Mouse (Mus musculus) intestine, embryonic 15.5 days (tissue): ENCODE data around the gene Apol6. TPM values are rescaled to one million over a fixed set of nuclear protein-coding genes. Genes with fewer than 3 reads are reported as not detected.

ENCODE experiments used
- ATAC-seq: fragments of 200-750 bp; cut with Nextera tagmentation; 2 replicates; pipeline ENCODE4 v1.8.0; 2017; ENCODE audit warnings: moderate TSS enrichment, moderate library complexity
- H3K27ac ChIP-seq: fragments of 300-500 bp; sonication (generic); 2 replicates; pipeline ENCODE4 v1.5.1; 2015; ENCODE audit warnings: mild to moderate bottlenecking, inconsistent platforms
- H3K27me3 ChIP-seq: fragments of 300-500 bp; sonication (generic); replicated peaks from 2 replicates; pipeline ENCODE4 v1.6.1; 2015; ENCODE audit warnings: inconsistent platforms
- H3K36me3 ChIP-seq: fragments of 300-500 bp; sonication (generic); 2 replicates; pipeline ENCODE4 v1.6.1; 2015; ENCODE audit warnings: inconsistent platforms
- H3K4me1 ChIP-seq: fragments of 300-500 bp; sonication (generic); replicated peaks from 2 replicates; pipeline ENCODE4 v1.6.1; 2015; ENCODE audit warnings: inconsistent platforms
- H3K4me2 ChIP-seq: fragments of 300-500 bp; sonication (generic); replicated peaks from 2 replicates; pipeline ENCODE4 v1.6.1; 2015; ENCODE audit warnings: mild to moderate bottlenecking, inconsistent platforms
- H3K4me3 ChIP-seq: fragments of 300-500 bp; sonication (generic); replicated peaks from 2 replicates; pipeline ENCODE4 v1.5.1; 2015; ENCODE audit warnings: inconsistent platforms
- H3K9ac ChIP-seq: fragments of 300-500 bp; sonication (generic); 2 replicates; pipeline ENCODE4 v1.6.1; 2015; ENCODE audit warnings: inconsistent platforms
- H3K9me3 ChIP-seq: fragments of 300-500 bp; sonication (generic); 2 replicates; pipeline ENCODE4 v1.6.1; 2016; ENCODE audit warnings: inconsistent platforms
- WGBS: fragments of 180-500 bp; shearing (Covaris S2); methylation state at CpG from one replicate; pipeline ENCODE4 v1.1.7; 2015; 5-methylcytosine and 5-hydroxymethylcytosine counted together
- polyA plus RNA-seq: library from polyadenylated mRNA; unstranded; fragments of >200 nt; fragmentation: Nextera tagmentation; extraction: Ambion mirVana; gene quantifications from 2 replicates; pipeline ENCODE4 v1.2.1, GENCODE M21; 2015

The Apol6 gene
- polyA plus RNA-seq, 1 experiment from 2014 or later, result 0.69 TPM

DNA sequence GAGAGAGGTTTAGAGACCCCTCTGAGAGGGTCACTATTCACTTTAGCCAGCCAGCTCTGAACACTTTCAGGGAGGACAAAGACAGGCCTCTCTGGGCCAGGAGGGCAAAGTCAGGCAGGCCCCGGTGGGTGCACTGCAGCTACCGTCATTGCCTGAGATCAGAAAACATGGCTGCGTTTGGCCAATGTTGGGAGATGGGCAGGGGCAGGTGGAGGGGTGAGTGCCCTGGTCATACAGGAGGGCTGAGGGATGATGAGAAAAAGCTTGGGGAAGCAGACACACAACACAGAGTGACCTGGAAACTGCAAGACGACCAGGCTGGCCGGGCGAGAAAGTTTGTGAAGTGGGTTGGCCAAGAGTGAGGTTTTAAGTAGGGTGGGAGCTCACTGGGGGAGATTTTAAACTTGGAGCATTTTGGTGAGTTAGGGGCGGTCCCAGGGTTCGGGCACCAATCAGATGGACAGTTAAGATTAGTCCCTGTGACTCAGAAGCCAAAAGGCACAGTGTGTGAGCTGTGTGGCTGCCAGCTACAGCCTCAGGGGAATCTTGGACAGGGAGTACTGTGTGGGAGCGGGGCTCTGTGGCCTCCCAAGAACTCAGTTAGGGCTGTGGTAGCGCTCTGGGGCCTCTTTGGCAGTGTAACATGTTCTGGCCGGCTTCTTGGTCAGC lies 8.1 kb upstream of the Apol6 start:
- 46% methylated on average over 11 of the region's 11 CpGs for WGBS
- no peak overlapping the region for H3K4me3 ChIP-seq
- peak overlapping the region; percentile 99 for H3K27ac ChIP-seq
- H3K9me3 ChIP-seq, result no peaks in the 10 kb centered on the region
- 0 out of 2 replicates have a peak overlapping the region, but pooled peaks have one; percentile 33 for H3K4me2 ChIP-seq
- no peaks in the 10 kb centered on the region for H3K36me3 ChIP-seq
- peaks cover 26% of the 10 kb centered on the region for H3K4me1 ChIP-seq
- H3K9ac ChIP-seq, result 0 out of 2 replicates have a peak overlapping the region, but pooled peaks have one; percentile 26
- H3K27me3 ChIP-seq, result no peaks in the 10 kb centered on the region
- peak; percentile 77 for ATAC-seq

DNA sequence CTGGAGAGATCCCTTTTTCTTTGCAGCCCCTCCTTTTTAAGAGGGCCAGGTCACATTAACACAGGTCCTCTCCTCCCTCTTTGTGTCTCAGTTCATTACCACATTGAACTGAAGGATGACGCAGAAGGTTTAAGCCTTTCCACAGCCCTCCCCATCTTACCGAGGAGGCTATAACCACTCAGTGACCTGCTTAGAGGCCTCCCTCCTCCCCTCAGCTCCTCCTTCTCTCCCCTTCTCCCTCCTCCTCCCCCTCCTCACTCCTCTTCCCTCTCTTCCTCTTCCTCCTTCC lies 7.6 kb upstream of the Apol6 start:
- no peaks in the 10 kb centered on the region for H3K27me3 ChIP-seq
- H3K9me3 ChIP-seq, result no peaks in the 10 kb centered on the region
- WGBS, result 17% methylated on average over 2 of the region's 2 CpGs
- ATAC-seq, result peak; percentile 71
- H3K4me3 ChIP-seq, result no peak overlapping the region
- peak overlapping the region; percentile 33 for H3K4me2 ChIP-seq
- H3K27ac ChIP-seq, result peak overlapping the region; percentile 99
- H3K9ac ChIP-seq, result no peak overlapping the region
- H3K36me3 ChIP-seq, result no peaks in the 10 kb centered on the region
- peaks cover 26% of the 10 kb centered on the region for H3K4me1 ChIP-seq

DNA sequence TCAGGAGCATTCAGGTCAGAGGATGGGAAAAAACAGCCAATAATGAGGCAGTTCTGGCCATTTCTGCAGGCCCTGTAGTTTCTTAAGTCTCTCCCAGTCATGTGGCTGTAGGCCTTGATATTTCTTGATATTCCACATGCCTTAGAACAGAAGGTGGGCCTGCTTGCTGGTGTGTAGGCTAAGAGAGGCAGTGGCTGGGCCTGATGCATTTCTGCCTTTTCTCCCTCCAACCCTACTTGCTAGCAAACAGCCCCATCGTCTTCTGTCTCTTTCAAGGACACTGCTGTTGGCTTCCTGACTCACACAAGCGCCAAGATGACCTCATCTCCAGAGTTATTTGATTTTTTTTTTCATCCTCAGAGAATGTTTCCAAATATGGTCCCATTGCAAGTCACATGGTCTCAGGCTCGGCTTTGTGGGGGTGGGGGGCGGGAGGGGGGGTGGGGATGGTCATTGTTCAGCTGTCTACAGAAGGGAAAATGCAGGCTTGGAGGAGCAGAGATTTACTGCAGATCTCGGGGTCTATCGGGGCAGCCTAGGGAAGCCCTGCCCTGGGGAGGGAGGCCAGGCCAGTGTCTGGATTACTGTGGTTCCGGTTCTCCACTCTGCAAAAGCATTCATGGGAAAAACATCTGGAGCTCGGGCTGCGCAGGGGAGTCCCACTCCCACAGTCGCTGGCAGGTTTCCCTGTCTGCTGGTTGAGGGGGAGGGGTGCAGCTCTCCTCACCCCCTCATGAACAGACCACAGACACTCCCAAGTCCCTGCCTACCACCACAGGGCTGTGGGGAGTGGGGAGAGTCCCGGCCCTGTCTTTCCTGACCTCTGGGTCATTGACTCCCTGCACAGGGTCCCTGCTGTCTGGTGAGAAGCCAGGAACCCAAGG lies 7.0 kb upstream of the Apol6 start:
- Histone ChIP-seq H3K4me1 (peaks cover 26% of the 10 kb centered on the region), H3K9ac (peak overlapping the region; percentile 6; the same call in 1 of the 2 replicates), H3K4me2 (peak overlapping the region; percentile 33), H3K36me3 (no peaks in the 10 kb centered on the region), H3K27ac (peak overlapping the region; percentile 99), H3K27me3 (no peaks in the 10 kb centered on the region), H3K9me3 (no peaks in the 10 kb centered on the region), H3K4me3 (no peak overlapping the region)
- ATAC-seq, result peak; percentile 83
- 8% methylated on average over 11 of the region's 11 CpGs for WGBS

DNA sequence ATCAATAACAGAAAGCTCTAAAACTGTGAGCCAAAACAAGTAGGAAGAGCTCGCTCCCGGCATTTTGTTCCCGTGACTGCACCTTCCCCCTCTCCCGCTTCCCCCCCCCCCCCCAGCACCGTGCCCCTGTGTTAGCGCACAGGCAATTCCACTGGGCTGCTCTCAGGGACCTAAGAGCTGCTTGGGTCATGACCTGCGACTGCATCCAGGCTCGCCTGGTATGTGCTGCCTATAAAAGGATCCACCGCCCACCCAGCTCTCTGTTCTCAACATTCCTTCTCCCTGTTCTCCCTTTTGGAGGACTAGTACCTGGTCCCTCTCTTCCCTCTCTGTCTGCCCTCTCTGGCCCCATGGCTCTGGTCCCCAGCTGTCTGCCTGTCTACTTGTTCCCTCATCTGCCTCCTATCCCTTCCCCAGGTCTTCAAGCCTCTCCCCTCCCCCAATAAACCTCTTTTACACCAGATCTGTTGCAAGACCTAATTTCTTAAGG lies 5.3 kb upstream of the Apol6 start:
- Histone ChIP-seq H3K4me1 (peaks cover 26% of the 10 kb centered on the region), H3K4me2 (no peak overlapping the region), H3K9me3 (no peaks in the 10 kb centered on the region), H3K27ac (no peak overlapping the region), H3K9ac (no peak overlapping the region), H3K36me3 (no peaks in the 10 kb centered on the region), H3K4me3 (no peak overlapping the region), H3K27me3 (no peaks in the 10 kb centered on the region)
- ATAC-seq, result no peak
- 62% methylated on average over 9 of the region's 9 CpGs for WGBS

DNA sequence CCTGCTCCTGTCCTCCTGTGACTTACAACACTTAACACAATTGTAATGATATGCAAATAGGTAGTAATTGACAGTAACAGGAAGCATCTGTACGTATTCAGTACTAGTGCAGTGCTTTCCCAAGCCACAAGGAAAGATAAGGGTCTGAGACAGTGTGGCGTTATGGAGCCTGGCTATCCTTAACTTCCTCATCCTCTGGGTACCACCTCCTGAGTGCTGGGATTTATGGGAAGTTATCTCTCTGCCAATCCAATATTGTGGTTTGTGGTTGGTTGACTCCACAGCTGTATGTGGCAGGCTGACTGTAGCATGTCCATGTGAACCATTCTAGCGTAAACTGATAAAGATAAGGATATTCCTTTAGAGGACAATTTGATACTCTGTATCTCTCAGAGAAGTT lies 3.7 kb upstream of the Apol6 start:
- no peak for ATAC-seq
- H3K4me2 ChIP-seq, result no peak overlapping the region
- no peak overlapping the region for H3K9ac ChIP-seq
- H3K4me3 ChIP-seq, result no peak overlapping the region
- H3K27ac ChIP-seq, result no peak overlapping the region
- H3K36me3 ChIP-seq, result no peaks in the 10 kb centered on the region
- WGBS, result 72% methylated on average over 3 of the region's 3 CpGs
- H3K9me3 ChIP-seq, result no peaks in the 10 kb centered on the region
- no peaks in the 10 kb centered on the region for H3K27me3 ChIP-seq
- peaks cover 27% of the 10 kb centered on the region for H3K4me1 ChIP-seq

DNA sequence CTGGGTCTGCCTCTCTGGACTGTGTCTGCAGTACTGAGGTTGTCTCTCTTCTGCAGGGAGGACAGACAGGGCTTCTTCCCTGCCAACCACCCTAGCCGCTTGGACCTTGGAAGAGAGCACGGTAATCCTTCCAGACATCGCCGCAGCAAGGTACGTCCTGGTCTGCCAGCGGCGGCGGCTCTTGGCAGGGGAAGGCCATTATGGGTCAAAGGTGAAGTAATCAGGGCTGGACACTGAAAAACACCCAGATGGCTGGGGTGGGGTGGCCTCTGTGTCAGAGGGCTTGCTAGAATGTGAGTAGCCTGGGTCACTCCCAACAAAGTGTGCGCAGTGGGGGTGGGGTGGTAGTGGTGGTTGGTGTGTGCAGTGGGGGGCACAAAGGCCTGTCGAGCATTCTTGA lies 1.1 kb downstream of the Apol6 start:
- Histone ChIP-seq H3K9ac (no peak overlapping the region), H3K4me1 (peaks cover 6% of the 10 kb centered on the region; the same call in 1 of the 2 replicates), H3K9me3 (no peaks in the 10 kb centered on the region), H3K4me2 (no peak overlapping the region), H3K4me3 (no peak overlapping the region), H3K27ac (no peak overlapping the region), H3K36me3 (no peaks in the 10 kb centered on the region), H3K27me3 (no peaks in the 10 kb centered on the region)
- ATAC-seq, result no peak
- 39% methylated on average over 10 of the region's 10 CpGs for WGBS

DNA sequence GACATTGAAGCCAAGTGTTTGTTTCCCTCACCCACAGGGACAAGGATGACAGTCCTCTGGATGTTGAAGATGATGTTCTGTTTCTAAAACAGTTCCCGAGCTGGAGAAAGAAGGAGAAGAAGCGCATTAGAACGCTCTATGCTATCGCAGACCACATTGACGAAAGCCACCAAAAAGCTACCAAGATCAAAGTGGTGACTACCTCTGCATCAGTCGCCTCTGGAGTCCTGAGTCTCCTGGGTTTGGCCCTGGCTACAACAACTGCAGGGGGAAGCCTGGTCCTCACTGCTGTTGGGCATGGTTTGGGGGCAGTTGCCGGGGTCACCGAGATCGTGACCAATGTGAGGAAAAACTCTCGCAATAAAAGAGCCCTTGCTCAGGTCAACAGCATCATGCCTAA lies 6.0 kb downstream of the Apol6 start, which contains the start of gene Mb:
Gene Mb (minus strand): TSS at position 101 of the 400 bp plus-strand sequence.
- ATAC-seq, result no peak
- Histone ChIP-seq H3K4me3 (no peak within 1 kb of the TSS), H3K27ac (no peak within 1 kb of the TSS), H3K4me1 (peaks cover 11% of the 10 kb centered on the region; the same call in 1 of the 2 replicates), H3K4me2 (no peak within 1 kb of the TSS), H3K9ac (no peak within 1 kb of the TSS), H3K27me3 (no peaks in the 10 kb centered on the region), H3K9me3 (no peaks in the 10 kb centered on the region), H3K36me3 (no peaks in the 10 kb centered on the region)
- WGBS, result 89% methylated on average over 10 of the region's 10 CpGs

DNA sequence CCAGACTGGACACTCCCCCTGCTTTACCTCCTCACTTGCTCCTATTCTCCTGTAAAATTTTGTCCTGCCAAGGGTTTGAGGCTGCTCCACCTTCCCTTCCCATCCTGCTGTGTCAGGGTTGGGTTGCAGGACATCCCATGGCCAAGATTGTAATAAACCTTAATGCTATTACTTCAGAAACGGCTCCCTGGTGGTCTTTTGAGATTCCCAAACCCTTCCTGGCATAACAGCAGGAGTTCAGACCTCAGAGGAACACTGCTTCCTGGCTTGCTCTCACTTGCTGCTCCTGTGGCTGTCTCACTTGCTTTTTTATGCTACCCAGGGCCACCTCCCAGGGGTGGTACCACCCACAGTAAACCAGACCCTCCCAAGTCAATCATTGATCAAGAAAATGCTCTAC lies 7.6 kb downstream of the Apol6 start:
- Histone ChIP-seq H3K27ac (no peak overlapping the region), H3K9ac (no peak overlapping the region), H3K27me3 (no peaks in the 10 kb centered on the region), H3K9me3 (no peaks in the 10 kb centered on the region), H3K4me3 (no peak overlapping the region), H3K4me1 (peaks cover 22% of the 10 kb centered on the region), H3K4me2 (no peak overlapping the region), H3K36me3 (no peaks in the 10 kb centered on the region)
- 29% methylated on average over 1 of the region's 1 CpGs for WGBS
- ATAC-seq, result no peak

DNA sequence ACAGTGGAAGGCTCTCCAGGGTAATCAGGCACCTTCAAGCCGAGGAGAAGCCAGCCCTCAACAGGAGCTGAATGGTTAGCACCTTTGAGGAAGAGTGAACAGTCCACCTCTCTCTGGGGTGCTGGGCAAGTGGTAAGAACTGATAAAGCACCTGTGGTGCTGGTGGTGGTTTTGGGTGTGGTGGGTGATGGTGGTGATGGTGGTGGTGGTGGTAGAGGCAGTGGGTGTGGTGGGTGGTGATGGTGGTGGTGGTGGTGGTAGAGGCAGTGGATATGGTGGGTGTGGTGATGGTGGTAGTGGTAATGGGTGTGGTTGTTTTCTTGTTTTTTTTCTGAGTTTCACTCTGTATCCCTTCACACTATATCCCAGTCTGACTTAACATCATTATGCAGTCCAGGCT lies 8.5 kb downstream of the Apol6 start:
- no peak overlapping the region for H3K9ac ChIP-seq
- no peak overlapping the region for H3K27ac ChIP-seq
- no peaks in the 10 kb centered on the region for H3K27me3 ChIP-seq
- H3K4me3 ChIP-seq, result no peak overlapping the region
- H3K4me2 ChIP-seq, result no peak overlapping the region
- no peaks in the 10 kb centered on the region for H3K9me3 ChIP-seq
- peaks cover 22% of the 10 kb centered on the region for H3K4me1 ChIP-seq
- WGBS, result 84% methylated on average over 1 of the region's 1 CpGs
- H3K36me3 ChIP-seq, result no peaks in the 10 kb centered on the region
- no peak for ATAC-seq

DNA sequence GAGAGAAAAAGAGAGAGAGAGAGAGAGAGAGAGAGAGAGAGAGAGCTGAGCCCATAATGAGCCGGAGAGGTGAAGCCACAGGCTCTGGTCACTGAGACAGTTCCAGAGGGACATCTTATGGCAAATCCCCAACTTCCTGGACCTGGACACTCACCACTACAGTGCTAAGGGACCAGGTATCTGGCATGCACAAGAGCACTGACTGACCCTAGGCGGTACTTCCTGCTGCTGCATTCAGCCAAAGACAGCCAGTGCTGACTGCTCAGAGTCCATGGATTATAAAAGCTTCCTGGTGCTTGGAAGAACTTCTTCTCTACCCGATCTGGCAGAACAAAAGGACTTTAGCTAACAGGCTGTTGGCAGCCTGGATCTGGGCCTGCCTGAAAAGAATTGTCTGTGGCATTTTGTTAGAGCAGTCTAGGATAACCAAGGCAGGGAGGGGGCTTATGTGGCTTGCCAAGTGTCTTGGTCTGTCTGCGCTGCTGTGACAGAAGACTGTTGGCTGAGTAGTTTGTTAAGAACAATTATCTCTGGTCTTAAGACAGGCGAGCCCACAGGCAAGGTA lies 10.2 kb downstream of the Apol6 start:
- H3K9me3 ChIP-seq, result no peaks in the 10 kb centered on the region
- ATAC-seq, result peak; percentile 61
- WGBS, result 66% methylated on average over 5 of the region's 5 CpGs

DNA sequence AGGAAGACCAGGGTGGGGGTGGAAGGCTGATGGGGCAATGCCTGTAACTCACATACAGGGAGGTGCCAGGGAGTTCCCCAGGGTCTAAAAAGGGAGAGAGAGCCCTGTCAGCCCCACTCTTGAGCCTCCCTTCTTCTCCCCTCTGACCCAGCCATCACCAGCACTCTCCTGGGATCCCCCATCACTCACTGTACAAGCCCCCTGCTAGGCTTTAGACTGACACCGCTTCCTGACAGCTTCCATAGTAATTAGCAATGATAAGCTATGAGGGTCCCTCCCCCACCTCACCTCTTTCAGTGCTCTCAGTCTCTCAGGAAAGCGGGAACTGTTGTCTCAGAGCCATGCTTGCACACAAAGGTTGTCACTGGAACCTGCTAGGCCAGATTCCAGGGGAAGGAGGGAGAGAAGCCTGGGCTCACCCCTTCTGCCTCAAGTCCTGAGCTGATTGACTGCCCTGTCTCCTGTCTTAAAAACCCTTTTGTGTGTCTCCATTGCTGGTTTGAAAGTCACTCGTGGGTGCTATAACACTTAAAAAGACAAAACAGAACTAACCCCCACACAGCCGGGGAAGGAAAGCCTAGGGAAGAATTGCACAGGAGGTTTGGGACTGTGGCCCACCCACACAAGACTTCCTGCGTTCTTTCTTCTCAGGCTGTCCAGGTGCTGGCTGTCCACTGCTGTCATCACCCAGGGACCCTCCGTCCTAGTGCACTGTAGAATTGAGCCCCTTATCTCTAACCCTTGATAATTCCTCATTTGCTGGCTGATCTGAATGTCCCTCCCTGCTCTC lies 11.7 kb downstream of the Apol6 start:
- Histone ChIP-seq H3K4me3 (no peak overlapping the region), H3K9ac (no peak overlapping the region), H3K9me3 (no peaks in the 10 kb centered on the region), H3K36me3 (no peaks in the 10 kb centered on the region), H3K27me3 (no peaks in the 10 kb centered on the region), H3K27ac (peak overlapping the region; percentile 18; the same call in 1 of the 2 replicates), H3K4me2 (0 out of 2 replicates have a peak overlapping the region, but pooled peaks have one; percentile 9), H3K4me1 (peaks cover 22% of the 10 kb centered on the region)
- ATAC-seq, result peak; percentile 79
- 32% methylated on average over 6 of the region's 6 CpGs for WGBS

More for the DNA sequence above, 10.2 kb downstream of the Apol6 start:
- H3K9ac ChIP-seq, result no peak overlapping the region
- H3K4me3 ChIP-seq, result no peak overlapping the region
- H3K27ac ChIP-seq, result peak overlapping the region; percentile 24
- H3K4me1 ChIP-seq, result peaks cover 22% of the 10 kb centered on the region
- no peaks in the 10 kb centered on the region for H3K36me3 ChIP-seq
- H3K4me2 ChIP-seq, result no peak overlapping the region
- no peaks in the 10 kb centered on the region for H3K27me3 ChIP-seq

DNA sequence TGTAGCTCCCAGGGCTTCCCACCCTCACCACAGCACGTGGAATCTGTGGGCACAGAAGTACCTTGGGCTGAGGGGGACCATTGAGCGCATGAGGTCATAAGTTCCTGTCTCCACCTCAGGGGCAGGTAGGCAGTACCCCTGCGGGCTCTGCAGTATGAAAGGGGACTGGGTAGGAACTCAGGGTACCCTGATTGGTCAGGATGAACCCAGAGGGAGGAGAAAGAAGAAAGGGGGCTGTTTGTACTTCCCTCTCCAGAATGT lies 12.2 kb downstream of the Apol6 start:
- Histone ChIP-seq H3K4me2 (no peak overlapping the region), H3K36me3 (no peaks in the 10 kb centered on the region), H3K4me1 (peaks cover 22% of the 10 kb centered on the region), H3K9me3 (no peaks in the 10 kb centered on the region), H3K27ac (peak overlapping the region; percentile 18; the same call in 1 of the 2 replicates), H3K27me3 (no peaks in the 10 kb centered on the region), H3K9ac (no peak overlapping the region), H3K4me3 (no peak overlapping the region)
- 0 out of 2 replicates have a peak, but pooled peaks have one; percentile 13 for ATAC-seq
- 48% methylated on average over 3 of the region's 3 CpGs for WGBS
